Mouse (Mus musculus) myocyte (in vitro differentiated cells): ENCODE results near the gene Moxd1.

Source experiments
- POLR2A ChIP-seq: IDR thresholded peaks from one replicate; pipeline ENCODE4 v1.6.1; 2011; ENCODE audit warnings: low read depth, mild to moderate bottlenecking, control low read depth, moderate library complexity; ENCODE audit not compliant: insufficient read length
- POLR2AphosphoS2 ChIP-seq: IDR thresholded peaks from one replicate; pipeline ENCODE4 v1.6.1; 2011; ENCODE audit warnings: low read depth, control low read depth; ENCODE audit not compliant: insufficient read length
- USF1 ChIP-seq: IDR thresholded peaks from one replicate; pipeline ENCODE4 v1.6.1; 2011; ENCODE audit warnings: low read depth, mild to moderate bottlenecking, control low read depth, moderate library complexity

DNA sequence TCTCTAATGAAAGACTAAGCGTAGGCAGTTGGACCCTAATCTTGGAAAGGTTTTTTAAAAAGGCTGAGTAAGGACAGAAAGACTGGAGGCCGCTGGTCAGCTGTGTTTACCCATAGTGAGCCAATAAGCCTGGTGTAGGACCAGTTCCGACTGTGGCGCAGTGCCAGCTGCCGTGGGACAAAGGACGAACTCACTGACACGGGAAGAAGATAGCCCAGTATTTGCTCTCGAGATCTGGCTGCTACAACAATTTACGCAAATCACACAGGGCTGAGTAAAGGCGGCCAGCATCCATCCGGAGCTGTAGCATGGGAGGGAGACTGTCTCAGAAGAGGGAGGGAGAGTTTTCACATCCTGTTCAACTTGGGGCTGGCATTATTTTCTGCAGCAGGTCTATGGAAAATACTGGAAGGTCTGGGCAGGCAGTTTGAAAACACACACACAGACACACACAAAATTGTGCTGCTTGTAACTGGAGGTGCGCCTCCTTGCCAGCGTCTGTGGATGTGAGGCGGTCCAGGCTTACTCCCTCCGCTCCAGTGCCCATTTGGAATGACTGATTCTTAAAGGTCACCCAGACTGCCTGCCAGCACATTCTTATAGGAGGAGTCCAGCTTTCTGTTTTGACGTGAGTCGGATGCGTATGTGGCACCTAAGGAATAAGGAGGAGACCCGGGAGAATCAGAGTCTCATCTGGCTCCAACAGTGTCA is 94.0 kb downstream of the Moxd1 start:
- TF ChIP-seq POLR2A, result no peak
- no peak for TF ChIP-seq POLR2AphosphoS2
- no peak for TF ChIP-seq USF1
